Mouse (Mus musculus) thymus, adult 2 months (tissue): Measurements from ENCODE around the gene Ccdc88c.

Experiments
- CTCF ChIP-seq: fragments of 200-500 bp; IDR thresholded peaks from 2 replicates; pipeline ENCODE4 v1.5.1; 2012; ENCODE audit warnings: mild to moderate bottlenecking, control low read depth, low read length, moderate library complexity, borderline replicate concordance; ENCODE audit not compliant: control insufficient read depth, poor library complexity, insufficient read depth; ENCODE audit errors: extremely low read depth
- POLR2A ChIP-seq: fragments of 200-500 bp; IDR thresholded peaks from 2 replicates; pipeline ENCODE4 v1.6.1; 2012; ENCODE audit warnings: mild to moderate bottlenecking, low read length, control low read depth, moderate library complexity; ENCODE audit not compliant: control insufficient read depth, poor library complexity, insufficient read depth; ENCODE audit errors: extremely low read depth

GRCm38 (mm10) chr12:101026025-101026424 lies 2.8 kb downstream of the Ccdc88c start:
- TF ChIP-seq POLR2A (no peak), CTCF (no peak)
